Mouse (Mus musculus) heart, postnatal 4 days (tissue): ENCODE data around the gene Brsk1. TPM values are rescaled to one million over a fixed set of nuclear protein-coding genes. Genes with fewer than 3 reads are reported as not detected.
A peak's percentile ranks its signal among the peaks of the same experiment; 100 is the strongest.

Source experiments
- DNase-seq: peaks from one replicate; pipeline ENCODE4 v3.0.0; 2021
- total RNA-seq, 2 experiments: library from RNA; stranded (reverse); gene quantifications; 2 replicates each; pipeline ENCODE4 v1.2.3; 2021

Gene Brsk1
- total RNA-seq, 2 experiments from 2014 or later = 4.1 to 5.9 TPM

- no peak for DNase-seq
Observed at GRCm38 (mm10) chr7:4670655-4671255, 19.6 kb upstream of the Brsk1 start.

DNA sequence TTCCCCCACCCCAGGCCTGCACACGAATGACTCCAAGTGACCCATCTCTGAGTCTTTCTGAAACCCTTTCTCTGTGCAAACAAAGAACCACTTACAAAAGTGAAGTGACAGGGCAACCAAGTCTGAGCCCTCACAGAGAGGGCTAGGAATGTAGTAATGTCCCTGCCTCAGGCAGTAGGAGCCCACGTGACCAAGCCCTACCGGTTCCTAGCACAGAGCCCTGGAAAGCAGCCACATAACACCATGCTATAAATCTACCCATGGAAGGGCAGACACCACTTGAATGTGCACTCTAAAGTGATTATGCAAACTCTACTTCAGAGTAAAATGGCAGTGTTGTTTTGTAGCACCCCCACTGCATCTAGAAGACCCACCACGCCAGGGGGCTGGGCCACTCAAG lies 18.4 kb upstream of the Brsk1 start:
- peak; percentile 29 for DNase-seq

DNA sequence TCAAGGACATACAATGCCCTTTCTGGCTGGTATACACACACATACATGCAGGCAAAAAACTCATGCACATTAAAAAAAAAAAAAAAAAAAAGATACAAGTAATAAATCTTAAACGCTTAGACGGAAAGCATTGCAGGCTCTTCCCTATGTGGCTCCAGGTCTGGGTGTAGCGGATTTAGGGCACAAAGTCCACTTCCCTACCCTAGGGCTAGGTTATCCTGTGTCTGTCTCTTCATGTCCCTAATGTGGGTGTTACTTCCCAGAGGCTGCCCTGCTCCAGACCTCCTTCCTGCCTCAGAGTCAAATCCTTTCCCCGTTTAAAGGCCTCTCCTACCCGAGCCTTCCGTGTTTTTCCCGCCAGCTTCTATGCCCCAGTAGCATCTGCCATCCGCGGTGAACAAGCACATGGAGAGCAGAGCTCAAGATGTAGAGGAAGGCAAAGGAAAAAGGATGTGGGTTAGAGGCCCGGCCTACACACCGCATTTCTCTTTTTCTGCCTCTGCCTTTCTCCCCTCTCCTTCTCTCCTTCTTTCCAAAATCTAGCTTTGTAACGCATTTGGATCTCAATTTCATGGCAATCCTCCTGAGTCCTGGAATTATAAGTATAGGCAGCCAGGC lies 16.2 kb upstream of the Brsk1 start:
- no peak for DNase-seq

GRCm38 (mm10) chr7:4675200-4675599 lies 15.2 kb upstream of the Brsk1 start:
- DNase-seq = no peak

DNA sequence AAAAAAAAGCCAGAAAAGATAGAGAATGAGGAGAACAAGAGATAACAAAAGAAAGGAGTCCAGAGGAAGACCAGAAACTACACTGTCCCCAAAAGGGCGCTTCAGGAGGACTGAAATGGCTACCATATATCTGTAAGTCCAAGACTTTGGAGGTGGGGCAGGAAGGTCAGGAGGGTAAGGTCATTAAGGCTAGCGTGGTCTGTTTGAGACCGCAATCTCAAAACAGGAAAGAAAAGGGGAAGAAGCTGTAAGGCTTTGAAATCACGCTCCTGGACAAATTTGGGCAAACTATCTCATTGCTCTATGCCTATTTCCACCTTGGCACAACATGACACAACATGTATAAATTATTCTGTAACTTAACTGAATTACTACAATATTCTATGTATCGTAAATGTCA lies 7.1 kb upstream of the Brsk1 start:
- DNase-seq = no peak

DNA sequence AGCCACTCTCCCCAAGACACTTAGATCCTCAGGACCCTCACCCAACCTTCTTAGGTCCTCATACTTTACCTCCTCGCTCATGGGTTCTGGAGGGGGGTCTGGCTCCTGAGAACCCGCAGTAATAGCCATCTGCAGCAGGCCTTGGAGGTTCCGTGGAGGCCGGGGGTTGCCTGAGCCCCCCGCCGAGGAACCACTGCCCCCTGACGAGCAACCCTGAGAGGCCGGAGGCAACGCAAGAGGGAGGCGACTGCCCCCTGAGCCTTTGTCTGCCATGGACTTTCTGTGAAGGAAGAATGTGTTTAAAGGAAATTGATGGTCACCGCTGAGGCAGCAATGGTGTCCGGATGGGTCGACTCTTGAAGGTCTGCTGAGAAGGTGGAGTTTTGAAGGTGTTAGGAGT lies 6.2 kb upstream of the Brsk1 start:
- no peak for DNase-seq

DNA sequence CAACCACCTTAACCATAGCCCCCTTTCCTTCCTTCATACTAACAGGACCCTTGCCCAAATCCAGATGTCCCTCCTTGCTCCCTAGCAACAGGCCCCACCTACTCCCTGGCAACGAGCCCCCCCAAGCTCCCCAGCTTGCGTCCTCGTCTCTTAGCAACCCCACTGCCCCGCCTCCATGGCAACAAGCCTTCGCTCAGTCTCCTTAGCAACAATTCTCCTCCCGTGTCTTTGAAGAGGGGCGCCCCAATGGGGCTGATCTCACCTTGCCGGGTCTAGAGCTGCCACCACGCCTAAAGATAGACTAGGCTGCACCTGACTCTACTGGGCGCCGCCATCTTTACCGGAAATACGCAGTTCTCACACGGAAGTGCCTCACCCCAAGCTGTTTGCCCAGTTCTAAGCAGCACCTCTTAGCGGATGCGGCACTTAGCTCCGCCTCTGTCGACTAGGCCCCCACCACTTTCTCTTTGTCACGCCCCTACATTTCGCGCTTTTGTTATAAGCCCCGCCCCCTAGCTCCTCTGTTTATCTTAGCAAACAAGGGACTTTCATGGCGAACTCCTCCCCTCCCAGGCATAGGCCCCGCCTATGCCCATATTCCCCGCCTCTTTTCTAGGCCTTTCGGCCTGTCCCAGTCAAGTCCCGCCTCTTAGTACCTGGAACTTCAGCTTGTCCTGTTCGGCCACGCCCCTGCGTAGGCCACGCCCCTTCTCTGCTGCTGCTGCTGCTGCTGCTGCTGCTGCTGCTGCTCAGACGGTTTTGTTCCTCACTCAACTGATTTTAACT lies 5.6 kb upstream of the Brsk1 start, which contains the start of gene Hspbp1:
Gene Hspbp1, minus strand, starts transcription at position 437 of the 786 bp plus-strand sequence.
- peak; percentile 94 for DNase-seq

DNA sequence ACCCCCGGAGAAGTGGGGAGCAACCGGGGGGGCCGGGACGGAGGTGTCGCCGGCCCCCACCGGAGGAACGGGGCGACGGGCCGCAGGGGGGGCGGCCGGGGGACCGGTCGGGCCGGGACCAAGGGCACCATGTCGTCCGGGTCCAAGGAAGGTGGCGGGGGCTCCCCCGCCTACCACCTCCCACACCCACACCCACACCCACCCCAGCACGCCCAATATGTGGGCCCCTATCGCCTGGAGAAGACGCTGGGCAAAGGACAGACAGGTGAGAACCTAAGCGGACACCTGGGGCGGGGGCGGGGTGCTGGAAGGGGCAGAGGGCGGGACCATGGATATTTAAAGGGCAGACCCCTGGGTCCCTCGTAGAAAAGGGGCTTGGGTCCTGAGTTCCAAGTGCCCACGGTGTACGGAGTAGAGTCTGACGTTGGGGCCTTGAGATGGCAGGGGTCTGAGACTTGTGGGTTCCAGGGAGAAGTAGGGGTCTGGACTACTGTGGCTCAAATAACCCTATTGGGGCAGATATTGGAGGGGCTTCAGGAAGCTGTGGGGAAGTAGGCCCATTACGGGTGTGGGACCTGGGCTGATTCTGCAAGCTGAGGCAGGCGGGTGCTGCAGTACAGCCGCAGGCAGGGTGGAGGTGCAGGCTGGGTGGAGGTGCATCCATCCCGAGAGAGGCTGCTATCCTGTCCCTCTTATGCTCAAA lies 698 bp downstream of the Brsk1 start:
- DNase-seq = no peak

DNA sequence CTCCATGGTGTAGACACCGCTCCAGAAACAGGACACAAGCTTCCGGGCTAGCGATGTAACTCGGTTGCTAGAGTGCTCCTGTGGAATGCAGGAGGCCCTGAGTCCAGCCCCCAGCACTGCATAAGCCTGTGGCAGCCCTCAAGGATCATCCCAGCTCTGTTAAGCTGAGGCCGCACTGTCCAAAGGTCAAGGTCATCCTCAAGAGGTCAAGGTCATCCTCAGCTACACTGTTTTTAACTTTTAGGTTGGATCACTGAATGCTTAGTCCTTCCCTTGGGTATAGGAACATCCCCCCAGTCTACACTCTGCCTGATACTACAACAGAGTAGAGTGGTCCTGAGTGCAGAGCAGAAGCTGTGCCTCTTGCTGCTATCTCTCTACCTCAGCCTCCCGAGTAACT lies 2.6 kb downstream of the Brsk1 start:
- DNase-seq = no peak

DNA sequence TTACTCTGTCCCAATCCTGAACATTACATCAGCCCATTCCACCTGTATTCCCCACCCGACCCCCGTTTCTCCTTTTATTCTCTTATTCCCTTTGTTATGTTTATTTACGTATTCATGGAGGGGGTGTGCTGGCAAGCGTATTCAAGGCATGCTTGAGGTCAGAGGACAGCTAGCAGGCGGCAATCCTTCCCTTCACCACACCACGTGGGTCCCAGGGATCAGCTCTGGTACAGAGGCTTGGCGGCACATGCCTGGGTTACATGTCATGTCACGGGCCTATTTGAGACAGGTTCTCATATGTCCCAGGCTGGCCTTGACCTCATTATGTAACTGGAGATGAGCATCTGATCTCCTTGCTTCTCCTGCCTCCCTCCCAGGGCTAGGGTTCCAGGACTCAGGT lies 11.9 kb downstream of the Brsk1 start:
- no peak for DNase-seq

- DNase-seq = no peak
Observed at GRCm38 (mm10) chr7:4703195-4703594, 12.8 kb downstream of the Brsk1 start.

DNA sequence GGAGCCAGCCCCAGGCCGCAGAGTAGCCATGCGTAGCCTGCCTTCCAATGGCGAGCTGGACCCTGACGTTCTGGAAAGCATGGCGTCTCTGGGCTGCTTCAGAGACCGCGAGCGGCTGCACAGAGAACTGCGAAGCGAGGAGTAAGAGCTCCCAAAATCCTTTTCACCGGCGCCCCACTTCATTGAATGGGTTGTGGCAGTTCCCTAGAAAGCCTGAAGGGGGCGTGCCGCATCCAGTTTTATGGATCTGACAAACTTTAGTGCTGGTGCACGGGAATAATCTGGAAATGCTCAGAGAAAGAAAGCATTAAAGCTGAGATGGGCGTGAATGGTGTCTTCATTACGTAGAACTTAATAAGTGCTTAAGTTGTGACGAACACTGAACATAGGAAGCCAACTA lies 14.7 kb downstream of the Brsk1 start:
- DNase-seq = peak; percentile 50

DNA sequence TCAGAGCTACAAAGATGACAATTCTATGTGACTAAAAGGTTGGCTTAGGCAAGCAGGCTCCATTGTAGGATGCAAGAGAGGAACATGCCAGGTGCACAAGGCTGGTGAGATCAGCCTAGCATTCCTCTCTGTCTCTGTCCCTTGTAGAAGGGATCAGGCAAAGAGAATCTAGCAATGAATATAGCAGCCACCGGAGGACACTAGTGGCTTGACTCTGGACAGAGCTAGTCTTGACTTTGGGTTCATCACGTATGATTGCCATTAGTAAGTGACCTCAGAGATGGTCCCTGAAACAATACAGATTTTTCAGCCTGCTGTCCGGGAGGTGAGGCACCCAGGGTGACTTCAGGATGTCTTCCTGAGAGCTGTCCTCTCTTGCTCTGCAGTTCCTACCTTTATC lies 22.2 kb downstream of the Brsk1 start:
- DNase-seq = no peak

- no peak for DNase-seq
Observed at GRCm38 (mm10) chr7:4716955-4717354, 26.6 kb downstream of the Brsk1 start.

- DNase-seq = no peak
Observed at GRCm38 (mm10) chr7:4719276-4719675, 28.9 kb downstream of the Brsk1 start.

- DNase-seq = no peak
Observed at GRCm38 (mm10) chr7:4723508-4723907, 33.1 kb downstream of the Brsk1 start.

GRCm38 (mm10) chr7:4724359-4724758 lies 34.0 kb downstream of the Brsk1 start:
- DNase-seq = no peak

- DNase-seq = no peak
Observed at GRCm38 (mm10) chr7:4725169-4725568, 34.8 kb downstream of the Brsk1 start, which contains the start of gene Tmem150b. Tmem150b (minus strand) TSS chr7:4725249.

DNA sequence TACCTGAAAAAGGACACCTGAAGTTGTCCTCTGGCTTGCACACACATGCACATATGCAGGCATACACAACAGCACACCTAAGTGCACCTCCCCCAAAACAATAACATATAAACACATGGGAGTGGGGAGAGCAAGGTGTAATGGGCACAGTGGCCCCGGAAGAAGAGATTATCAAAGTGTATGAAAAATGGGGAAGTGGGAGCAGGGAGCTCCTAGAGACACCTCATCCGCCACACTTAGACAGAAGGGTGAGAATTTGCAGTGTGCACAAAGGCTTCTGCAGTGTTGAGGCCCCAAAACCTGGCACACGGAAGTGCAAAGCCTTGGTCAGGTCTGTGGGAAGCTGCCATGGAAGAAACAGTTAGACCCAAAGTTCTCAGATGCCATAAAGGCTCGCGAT lies 40.7 kb downstream of the Brsk1 start:
- no peak for DNase-seq

- DNase-seq = no peak
Observed at GRCm38 (mm10) chr7:4732968-4733392, 42.6 kb downstream of the Brsk1 start.

DNA sequence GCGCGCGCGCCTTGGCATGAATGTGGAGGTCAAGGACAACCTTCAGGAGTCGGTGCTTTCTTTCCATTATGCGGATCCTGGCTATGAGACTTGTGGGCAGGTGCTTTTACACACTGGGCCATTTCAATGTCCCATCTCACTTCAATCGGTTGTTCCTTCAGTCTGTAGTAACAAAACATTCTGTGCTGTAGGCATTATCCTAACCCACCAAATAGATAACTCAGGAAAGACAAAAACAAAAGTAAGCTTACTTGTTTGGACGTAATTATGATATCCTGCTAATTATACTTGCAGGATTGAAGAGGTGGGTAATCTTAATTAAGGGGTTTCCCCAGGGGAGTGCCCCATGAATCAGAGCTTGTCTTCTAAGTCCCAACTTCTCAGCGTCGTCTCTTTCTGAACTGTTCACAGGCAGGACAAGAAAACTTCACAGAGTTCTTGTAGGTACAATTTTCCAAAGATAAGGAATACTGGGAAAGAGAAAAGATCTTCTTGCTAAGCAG lies 48.7 kb downstream of the Brsk1 start:
- no peak for DNase-seq

DNA sequence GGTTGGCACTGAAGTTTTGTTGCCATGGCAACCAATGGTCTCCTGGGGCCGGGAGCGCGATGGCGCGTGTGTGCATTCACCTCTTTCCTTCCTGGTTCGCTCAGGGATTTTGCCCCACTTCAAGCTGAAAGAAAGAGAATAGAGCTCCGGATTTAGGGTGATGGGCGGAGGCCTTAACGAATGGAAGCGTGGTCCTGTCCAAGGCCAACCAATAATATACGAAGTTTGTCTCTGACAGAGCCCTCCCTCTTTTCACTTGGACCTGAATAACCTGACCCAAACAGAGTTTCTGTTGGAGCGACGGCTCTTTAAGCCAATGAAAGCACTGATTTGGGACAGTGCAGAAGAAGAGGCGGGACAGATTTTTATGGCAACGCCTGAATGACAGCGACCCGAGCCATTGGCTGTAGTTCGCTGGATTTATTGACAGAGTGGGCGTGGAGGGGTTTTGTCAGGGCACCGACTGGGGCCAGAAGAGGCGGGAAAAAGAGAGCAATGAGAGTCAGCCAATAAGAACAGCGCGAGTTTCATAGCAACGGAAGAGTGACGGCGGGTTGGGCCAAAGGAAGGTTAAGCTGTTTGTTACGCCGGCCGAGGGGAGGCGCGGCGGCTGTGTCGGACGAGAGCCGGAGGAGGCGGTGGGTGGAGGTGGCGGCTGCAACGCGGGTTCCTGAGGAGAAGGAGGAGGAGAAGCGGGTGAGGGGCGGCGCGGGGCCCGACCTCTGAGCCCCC lies 49.3 kb downstream of the Brsk1 start, which contains the start of gene Kmt5c:
Gene Kmt5c, plus strand, starts transcription at position 572 of the 732 bp plus-strand sequence.
- DNase-seq = peak; percentile 98
